Mouse (Mus musculus) urinary bladder, adult 2 months (tissue): ENCODE measurements at regions not wholly inside any gene's neighbourhood (a gene's known extent, or its start where the extent isn't known, plus 50 kb on each side); places are given as distances from the start of the nearest gene placed in this dataset.

Experiments
- DNase-seq: peaks from one replicate; pipeline ENCODE4 v3.0.0; 2022; ENCODE audit warnings: low spot score

DNA sequence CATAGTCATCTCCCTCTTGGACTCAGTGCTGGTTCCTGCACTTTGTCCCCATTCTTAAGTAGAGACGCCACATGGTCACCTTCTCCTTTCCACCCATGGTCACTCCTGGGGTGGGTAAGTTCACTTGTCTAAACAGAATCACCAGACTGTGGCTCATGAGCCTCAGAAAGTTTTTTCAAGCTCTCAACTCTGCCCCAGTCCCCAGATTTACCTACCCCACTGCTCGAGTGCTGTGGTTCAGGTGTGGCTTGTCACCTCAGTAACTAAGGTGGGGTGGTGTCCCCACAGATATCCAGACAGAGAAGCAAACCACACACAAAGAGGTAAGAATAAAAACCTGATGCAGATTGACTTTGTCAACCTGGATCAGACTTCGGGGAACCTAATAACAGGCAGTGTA lies 87.6 kb downstream of the Rpl10-ps3 start:
- no peak for DNase-seq

DNA sequence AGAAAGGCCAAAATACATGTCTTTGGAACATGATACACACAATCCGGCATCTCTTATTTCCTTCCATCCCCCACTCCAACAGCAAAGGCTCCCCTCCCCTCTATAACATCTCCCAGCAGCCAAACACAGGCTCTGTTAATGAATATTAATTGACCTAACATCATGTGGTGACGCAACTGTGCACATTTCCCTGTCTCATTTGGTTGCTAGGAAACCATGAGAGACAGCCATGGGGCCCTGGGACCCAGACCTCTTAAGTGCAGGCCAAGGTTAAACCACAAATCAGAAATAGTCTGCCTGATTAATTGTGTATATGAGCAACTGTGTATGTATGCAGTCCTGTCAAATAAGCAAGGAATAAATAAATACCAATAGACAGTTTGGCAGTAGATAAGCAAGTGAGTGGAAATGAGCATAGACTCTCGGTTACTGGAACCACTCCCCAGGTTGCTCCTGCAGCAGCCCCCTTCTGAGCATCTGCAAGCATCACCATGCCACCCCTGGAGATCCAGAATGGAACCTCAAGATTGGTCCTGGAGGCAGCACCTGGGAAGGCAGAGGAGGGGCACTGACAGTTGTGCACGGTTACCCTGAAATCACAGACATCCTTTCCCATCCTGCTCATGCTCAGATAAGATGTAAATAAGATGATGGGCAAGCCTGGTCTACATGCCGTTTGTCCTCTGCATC lies 99.6 kb downstream of the Rpl10-ps3 start:
- DNase-seq = no peak

DNA sequence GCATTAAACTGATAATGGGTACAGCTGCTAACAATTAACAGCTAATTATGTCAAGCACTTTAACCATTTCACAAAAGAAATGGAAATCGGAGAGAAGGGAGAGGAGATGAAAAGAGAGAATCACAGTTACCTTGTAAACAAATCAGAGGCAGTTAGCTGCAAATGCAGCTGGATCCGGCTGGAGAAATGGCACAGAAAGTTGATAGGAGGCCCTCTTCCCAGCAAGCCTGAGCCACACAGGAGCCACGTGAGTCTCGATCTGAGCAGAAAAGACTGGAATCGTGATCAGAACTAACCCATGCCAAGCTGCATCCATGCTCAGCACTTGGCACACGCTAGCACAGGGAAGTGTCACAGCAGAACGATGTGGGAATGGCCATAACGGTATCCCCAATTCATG lies 103.8 kb downstream of the Rpl10-ps3 start:
- no peak for DNase-seq

DNA sequence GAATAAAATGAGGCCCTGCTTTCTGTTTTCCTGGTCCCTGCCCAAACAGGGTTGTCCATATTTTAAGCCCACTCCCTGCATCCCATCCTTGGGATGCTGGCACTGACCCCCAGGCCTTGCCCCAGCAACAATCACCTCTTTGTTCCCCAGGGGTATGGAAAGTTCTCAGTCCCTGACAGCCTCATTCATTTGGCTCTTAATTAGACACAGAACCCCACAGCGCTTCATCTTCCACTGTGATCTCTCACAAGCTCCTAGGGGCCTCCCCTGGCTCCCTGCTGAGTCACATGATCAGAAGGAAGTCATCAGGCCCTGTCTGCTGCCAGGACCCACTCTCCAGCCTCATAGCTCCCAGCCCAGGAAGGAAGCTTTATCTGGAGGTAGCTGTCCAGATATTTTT lies 108.9 kb downstream of the Rpl10-ps3 start:
- DNase-seq = no peak

DNA sequence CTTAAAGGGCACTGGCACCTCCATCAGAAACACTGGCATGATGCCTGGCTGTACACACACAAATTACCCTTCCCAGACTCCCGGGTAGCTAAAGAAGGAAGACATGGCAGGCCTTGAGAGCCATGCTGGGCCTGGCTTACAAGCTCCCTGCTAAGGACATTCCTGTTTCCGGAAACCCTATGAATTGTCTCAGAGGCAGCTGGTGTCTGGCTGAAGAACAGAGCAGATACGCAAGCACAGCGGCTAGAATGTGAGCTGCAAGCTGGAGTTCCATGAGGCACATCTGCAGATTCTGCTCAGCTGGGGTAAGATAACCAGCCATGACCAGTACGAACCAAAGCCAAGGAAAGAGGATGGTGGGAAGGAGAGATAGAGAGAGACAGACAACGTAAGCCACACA lies 110.1 kb downstream of the Rpl10-ps3 start:
- DNase-seq = no peak

DNA sequence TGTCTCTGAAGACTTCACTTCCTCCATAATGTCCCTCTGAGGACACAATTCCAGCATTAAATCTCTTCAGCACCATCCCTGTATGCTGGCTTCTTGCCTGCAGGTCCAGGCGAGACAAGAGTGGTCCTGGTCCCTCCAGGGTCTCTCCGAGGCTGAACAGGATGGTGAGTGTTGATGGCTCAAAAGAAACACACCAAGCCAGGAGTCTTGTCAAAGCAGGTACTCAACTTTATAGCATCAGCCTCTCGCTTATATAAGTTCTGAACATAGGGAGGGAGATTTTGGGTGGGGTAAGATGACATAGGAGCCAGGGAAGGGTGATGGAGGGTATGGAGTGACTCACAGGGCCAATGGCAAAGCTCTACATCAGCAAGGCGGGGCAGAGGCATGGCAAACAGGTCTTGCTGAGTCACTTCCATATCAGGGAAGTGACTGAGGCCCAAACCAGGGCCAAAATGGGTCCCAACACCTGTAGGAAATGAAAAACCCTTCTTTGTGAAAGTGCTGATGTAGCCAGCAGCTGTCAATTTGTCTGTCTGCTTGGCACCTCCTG lies 111.7 kb downstream of the Rpl10-ps3 start:
- no peak for DNase-seq

DNA sequence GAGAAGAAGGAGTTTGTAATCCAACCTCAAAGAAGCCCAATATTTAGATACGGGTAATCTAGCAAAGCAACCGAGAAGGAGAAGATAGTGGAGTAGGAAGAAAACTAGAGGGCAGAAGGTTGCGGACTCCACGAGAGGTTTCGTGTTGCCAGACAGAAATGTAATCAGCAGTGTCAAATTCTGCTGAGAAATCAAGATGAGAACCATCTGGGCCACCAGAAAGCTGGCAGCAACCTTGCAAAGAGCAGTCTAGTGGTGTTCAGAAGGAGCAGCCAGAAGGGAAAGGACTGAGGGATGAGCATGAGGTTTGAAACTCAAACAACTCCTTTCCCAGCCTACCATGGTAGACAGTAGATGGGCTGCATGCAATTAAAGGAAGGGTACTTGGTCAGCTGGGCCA lies 134.3 kb downstream of the Rpl10-ps3 start:
- DNase-seq = no peak

DNA sequence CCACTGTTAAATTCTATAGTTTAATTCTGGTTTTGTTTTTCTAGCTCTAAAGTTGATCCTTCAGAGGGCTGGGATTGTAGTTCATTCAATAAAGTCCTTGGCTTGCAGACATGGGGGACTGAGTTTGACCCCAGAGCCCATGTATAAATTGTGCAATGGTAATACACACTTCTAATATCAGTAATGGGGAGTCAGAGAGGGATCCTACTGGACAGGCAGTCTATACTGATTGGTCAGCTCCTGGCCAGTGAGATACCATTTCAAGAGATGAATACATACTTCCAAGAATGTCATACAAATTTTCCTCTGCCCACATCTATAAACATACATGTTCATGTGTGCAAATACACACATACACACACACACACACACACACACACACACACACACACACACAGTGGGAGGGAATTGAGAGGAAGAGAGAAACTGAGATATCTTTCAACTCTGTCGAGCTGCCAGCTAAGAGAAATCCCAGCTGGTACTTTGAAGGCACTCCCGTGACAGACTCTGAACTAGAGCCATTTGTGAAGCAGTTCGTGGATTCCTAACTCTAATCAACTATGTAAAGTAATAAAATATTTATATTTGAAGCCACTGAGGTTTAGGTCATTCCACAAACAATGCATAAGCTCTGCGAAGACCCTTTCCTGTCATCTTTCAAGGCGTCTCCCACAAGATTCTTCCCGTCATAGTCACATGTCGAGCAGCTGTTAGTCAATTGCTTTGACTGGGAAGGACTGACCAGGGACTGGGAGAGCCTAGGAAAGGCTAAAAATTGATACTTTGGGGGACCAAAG lies 145.1 kb downstream of the Rpl10-ps3 start:
- no peak for DNase-seq

DNA sequence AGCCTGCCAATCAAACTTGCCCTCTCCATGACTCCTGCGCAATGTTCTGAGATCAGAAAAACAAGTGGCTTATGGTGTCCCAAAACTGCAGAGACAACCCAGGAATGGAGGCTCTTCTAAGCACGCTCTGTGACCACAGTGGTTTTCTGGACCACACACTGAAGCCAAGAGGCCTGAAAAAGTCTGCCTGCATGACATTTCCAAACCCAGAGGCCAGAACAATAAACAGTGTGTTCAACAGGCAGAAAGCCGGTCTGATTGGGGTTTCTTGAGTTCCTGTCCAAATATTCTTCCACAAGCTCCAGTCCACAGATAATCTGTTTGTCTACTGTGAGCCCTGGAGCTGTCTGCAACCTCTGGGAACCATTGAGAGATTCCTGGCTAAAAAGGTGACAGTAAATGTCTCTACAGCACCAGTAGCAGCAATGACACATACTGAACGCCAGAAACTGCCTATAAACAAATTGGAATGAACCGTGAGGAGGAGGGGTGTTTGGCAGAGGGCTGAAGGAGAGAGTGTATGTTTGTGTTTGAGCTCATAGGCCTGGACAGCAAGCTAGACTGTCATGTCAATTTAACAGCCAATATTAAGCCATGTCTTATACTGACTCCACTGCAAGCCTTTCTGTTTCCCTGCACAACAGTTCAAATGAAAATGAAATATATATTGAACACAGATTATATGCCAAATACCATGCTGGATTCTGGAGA lies 152.2 kb downstream of the Rpl10-ps3 start:
- no peak for DNase-seq

DNA sequence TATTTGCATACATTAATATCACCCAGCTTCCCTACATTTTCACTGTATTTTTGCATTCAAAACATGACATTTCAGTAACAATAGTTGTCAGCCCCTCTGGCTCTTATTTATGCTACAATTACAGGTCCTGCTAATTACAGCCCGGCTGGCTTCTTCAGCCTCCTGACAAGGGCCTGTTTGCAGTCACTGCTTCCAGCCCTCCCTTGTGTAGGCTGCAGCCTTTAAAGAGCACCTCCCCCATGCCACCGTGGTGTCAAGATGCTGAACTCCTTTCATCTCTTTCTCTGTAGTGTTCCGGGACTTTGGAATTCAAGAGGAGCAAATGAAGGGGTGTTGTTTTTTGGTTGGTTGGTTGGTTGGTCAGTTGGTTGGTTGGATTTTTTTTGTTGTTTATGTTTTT lies 153.6 kb downstream of the Rpl10-ps3 start:
- no peak for DNase-seq

DNA sequence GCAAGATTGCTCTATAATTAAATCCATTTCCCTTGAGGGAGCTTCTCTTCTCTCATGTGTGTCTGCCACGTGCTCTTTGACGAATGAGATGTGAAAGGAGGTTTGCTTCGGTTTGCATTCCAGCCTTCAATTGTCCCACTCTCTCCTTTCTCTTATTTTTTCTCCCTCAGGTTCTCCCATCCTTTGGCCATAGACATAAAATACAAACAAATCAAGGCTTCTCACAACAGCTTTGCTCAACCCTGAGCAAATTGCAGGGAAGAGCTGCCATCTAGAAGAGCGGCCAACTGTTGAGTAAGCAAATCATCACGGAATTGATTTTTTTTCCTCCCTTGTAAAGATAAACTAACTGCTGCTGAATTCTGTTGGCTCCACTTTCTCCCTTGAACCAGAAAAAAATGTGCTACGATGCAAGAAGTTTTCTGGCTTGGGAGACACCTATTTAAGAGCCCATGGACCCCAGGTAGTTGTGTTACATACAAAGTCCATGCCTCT lies 156.1 kb downstream of the Rpl10-ps3 start:
- no peak for DNase-seq

DNA sequence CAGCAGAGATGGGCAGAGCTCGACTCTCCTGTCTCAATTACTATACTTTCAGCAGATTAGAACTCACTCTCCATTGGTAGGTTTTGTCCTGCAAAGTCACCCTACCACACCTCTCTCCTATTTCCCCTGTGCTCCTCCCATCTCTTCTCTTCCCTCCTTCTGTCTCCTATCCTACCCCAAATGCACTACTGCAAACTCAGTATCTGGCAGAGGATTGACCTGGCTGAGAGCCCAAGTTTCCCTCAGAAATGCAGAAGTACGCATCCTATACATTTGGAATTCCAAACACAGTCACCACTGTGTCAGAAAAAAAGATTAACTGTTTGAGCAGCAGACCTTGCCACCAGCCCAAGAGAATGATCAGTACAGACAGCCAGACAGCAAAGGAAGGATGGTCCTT lies 163.4 kb downstream of the Rpl10-ps3 start:
- no peak for DNase-seq

DNA sequence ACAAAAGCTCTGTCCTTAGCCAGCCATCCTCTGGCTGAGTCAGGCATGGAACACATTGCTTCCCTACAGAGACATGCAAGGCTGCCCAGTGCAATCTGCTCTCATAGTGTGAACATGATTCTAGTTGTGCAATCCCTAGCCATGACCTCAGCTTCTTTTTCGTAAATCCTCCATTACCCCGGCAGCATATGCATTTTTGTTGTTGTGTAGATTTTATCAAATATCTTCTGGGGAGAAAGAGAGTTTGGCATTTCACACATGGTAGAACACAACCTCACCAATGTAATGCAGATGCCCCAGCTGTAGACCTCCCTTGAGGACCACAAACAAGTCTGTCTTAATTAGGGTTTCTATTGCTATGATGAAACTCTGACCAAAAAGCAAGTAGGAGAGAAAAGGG lies 168.6 kb downstream of the Rpl10-ps3 start:
- no peak for DNase-seq

DNA sequence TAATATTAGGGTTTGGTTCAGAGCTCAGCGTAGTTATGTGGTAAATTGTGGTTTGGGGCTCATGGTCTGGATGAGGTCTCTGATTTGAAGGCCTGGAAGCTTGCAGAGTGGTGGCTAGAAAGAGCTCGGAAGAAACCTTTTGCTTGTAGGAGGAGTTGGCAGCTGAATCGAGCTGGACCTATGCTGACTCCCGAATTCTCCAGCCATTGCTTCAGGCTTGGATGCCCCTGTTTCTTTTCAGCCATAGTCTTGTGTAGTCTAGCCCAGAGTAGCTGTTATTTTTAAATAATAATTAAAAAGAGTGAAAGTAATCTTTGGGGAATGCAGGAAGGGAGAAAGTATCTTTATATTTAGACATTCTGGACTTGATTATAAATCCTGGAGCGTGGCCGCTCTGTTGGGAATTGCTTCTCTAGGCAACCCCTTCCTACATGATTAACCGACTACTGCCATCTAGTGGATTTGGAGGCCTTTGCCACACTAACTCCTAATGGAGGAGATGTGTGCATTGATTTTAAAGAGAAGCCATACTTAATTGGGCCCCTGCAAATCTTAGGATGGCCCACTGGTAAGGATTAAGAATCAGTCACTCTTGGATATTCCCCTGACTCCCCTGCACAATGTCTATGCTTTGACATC lies 172.8 kb downstream of the Rpl10-ps3 start:
- no peak for DNase-seq

DNA sequence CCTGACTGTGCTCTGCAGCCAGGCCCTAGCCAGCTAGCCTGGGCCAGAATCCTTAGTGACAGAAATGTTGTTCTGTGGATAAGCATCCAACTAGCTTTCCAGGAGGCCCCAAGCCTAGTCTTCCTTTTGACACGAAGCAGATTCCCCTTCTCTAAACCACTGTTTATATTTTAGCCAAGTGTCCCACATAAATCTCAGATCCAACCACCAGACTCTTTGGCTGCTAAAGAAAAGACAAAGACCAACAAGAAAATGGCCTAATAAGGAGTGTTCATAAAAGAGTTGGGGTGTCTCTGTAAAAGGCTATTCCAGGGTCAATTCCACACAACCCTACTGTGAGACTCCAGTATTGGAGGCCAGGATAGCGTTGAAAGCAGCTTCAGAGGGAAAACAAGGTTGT lies 173.6 kb downstream of the Rpl10-ps3 start:
- DNase-seq = no peak

DNA sequence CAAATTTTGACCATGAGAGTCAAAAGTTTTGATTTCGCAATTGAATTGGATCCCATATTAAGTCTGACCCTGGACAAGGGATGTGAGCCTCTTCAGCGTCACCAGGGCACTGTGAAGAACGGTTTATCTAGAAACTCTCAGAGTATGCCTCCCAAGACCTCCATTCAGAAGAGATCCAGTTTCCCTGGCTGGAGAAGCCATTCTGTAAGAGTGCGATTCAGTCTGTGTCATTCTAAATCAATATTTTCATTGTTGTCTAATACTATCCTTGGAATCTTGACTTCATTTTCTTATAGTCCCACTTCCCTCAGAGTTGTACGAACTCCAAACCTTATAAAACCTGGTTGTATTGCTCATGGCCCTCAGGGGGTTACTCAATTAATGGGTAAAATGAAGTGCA lies 174.1 kb downstream of the Rpl10-ps3 start:
- DNase-seq = no peak

DNA sequence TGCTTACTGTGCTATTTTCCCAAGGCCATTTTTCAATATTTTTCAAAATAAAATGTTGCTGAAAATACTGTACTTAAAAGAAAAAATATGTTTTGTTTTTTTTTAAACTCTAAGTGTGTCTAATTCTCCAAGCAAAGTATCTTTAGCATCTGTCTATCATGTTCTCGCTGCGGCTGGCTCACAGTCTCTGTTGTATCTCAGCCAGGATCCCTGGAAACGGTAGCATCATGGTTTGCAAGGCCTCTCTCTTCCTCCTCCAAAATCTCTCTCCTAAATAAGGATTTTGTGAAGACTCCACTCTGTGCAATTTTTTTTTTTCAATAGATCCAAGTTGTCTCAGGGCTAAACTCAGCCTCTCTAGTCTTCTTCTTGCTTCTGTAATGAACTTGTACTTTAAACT lies 190.2 kb downstream of the Rpl10-ps3 start:
- no peak for DNase-seq

DNA sequence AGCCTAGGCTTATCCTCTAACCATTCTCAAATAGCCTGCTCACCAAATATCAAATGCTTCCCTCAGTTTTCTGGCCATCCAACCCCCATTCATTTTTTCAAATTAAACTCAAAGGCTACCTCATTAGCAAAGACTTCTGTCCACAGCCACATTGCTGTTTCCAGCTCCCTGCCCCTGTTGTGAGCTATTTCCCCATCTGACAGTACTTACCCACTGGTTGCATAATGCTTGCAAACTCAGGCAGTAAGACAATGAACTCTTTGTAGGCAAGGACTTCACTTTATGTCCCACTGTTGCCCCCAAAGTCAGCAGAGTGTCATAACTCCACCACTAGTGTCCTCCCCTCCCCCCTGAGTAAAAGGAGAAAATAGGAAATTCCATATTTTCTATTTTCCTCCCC lies 194.7 kb downstream of the Rpl10-ps3 start:
- no peak for DNase-seq

DNA sequence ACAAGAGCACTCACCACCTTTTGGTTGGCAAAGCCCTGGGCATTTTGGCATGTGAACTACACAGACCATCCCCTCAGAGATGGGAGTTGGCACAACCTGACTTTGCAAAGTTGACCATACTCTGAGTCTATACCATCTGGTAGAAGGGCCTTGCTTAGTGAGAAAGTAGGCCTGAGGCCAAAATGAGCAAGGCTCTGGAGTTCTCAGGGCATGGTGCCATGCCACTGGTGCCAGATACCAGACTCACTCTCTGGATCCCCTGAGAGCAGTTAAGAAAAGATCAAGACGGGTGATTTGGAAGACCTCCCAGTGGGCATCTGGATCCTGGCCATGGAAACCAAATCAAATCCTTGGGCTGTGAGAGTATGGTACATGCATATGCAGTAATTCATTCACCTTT lies 202.0 kb downstream of the Rpl10-ps3 start:
- no peak for DNase-seq

DNA sequence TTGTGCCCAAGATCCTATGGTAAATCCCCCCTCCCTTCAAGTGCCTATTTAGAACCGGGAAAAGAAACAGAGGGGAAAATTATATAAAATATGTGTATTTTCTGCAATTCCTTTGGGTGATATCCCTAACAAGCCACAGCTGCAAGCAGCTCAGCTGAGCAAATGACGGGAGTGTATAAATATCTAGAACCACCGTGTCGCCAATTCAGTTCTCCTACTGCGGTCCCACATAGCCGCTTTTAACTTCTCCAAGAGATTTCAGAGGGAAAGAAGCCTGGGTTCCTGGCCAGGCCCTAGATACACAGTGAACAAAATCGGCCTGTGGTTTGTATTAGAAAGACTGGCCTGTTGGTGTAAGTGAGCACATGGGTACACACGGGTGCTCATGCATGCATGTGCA lies 202.7 kb downstream of the Rpl10-ps3 start:
- no peak for DNase-seq

DNA sequence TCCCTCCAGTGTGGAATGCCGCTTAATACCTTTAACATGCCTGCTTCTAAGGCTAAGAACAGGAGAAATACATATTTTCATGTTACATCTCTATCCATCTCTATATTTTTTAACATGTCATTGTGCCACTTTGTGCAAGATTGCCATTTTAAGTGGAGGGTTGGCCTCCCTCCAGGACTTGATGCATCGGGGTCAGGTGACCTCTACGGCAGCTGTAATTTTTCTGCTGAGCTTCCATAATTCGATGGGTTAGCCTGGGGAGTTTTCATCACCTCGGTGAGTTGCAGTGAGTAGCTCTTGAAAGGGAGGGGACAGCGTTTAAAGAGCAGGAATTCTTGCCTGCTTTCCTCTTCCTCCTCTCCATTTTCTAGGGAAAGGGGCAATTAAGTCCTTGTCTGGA lies 203.6 kb downstream of the Rpl10-ps3 start:
- DNase-seq = no peak
